Mouse (Mus musculus) T-cell, adult 2 months (primary cell): ENCODE measurements around the gene Zfp280d.
"Not testable (repeated sequence)": the region's sequence is repeated elsewhere in the genome, so short reads cannot be mapped to it uniquely, and the experiment has no call there.

Experiments
- DNase-seq: peaks from one replicate; pipeline ENCODE4 v3.0.0; 2022; ENCODE audit warnings: low spot score

Gene Zfp280d

GRCm38 (mm10) chr9:72374074-72374473, 99.4 kb downstream of the Zfp280d start:
- DNase-seq, result no peak

- no peak for DNase-seq
Observed at GRCm38 (mm10) chr9:72374996-72375395, 100.3 kb downstream of the Zfp280d start.

GRCm38 (mm10) chr9:72375639-72376038, 101.0 kb downstream of the Zfp280d start:
- no peak for DNase-seq

- DNase-seq, result no peak
Observed at GRCm38 (mm10) chr9:72385786-72386185, 111.1 kb downstream of the Zfp280d start.

GRCm38 (mm10) chr9:72388934-72389333, 114.3 kb downstream of the Zfp280d start:
- no peak for DNase-seq

GRCm38 (mm10) chr9:72389431-72390002, 114.9 kb downstream of the Zfp280d start:
- no peak for DNase-seq

- DNase-seq, result peak; percentile 30
Observed at GRCm38 (mm10) chr9:72390321-72391077, 115.8 kb downstream of the Zfp280d start.

GRCm38 (mm10) chr9:72392686-72393085, 118.0 kb downstream of the Zfp280d start:
- DNase-seq, result no peak

- no peak for DNase-seq
Observed at GRCm38 (mm10) chr9:72393238-72393637, 118.6 kb downstream of the Zfp280d start.

GRCm38 (mm10) chr9:72393869-72394341, 119.2 kb downstream of the Zfp280d start:
- DNase-seq, result no peak

- no peak for DNase-seq
Observed at GRCm38 (mm10) chr9:72400121-72400520, 125.5 kb downstream of the Zfp280d start.

- DNase-seq, result not testable (repeated sequence)
Observed at GRCm38 (mm10) chr9:72401769-72402168, 127.1 kb downstream of the Zfp280d start.

- no peak for DNase-seq
Observed at GRCm38 (mm10) chr9:72403421-72403820, 128.8 kb downstream of the Zfp280d start.

- no peak for DNase-seq
Observed at GRCm38 (mm10) chr9:72404446-72404845, 129.8 kb downstream of the Zfp280d start.

- no peak for DNase-seq
Observed at GRCm38 (mm10) chr9:72404934-72405333, 130.3 kb downstream of the Zfp280d start.

- no peak for DNase-seq
Observed at GRCm38 (mm10) chr9:72405882-72406638, 131.4 kb downstream of the Zfp280d start.

GRCm38 (mm10) chr9:72408131-72408586, 133.5 kb downstream of the Zfp280d start:
- DNase-seq, result peak; percentile 70

GRCm38 (mm10) chr9:72409381-72410225, 134.9 kb downstream of the Zfp280d start:
- DNase-seq, result no peak

- DNase-seq, result no peak
Observed at GRCm38 (mm10) chr9:72411746-72412145, 137.1 kb downstream of the Zfp280d start.
